Mouse (Mus musculus): Measurements from ENCODE around the gene Cfap43.

The Cfap43 gene

DNA sequence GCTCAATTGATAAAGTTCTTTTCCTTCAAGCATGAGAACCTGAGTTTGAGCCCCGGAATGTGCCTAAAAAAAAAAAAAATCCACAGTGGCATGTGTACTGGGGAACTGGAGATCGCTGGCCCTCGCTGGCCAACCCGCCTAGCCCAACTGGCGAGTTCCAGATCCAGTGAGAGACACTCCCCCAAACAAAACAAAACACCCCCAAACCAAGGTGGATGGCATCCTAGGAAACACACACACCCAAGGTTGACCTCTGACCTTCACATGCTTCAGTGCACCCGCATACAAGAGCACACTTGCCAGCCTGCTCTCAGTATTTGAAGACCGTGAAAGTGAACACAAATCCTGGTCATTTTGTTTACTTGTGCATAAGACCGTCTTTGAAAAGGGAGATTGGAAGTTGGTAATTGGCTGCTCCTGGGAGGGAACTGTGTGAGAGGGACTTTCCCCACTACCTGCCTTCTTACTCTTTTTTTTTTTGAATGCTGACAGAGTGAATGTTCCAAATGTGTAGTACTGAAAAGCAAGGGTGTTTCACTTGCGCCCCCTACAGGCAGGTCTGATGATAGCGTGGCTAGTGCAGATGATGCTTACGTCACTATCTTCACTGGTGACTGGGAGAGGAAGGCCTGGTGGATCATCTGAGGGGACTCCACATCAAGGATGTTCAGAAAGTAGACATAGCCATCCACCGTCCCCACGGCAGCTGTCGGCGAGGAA lies 123.9 kb downstream of the Cfap43 start:
- peak; percentile 92 for DNase-seq (ENCODE audit: low read depth, low spot score)

DNA sequence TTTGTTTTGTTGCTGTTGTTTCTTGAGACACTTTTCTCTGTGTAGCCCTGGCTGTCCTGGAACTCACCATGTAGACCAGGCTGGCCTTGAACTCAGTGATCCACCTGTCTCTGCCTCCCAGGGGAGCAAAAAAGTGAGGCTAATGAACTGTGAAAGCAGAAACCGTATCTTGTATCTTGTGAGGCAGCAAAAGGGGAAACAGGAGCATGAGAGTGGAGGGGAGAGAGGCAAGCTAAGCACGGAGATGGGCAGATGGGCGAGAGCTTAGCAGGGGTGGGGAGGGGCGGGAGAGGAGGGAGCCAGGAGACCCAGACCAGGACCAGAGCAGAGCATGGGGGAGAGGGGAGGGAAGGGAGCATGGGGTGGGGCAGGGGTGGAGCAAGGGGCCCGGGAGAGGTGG lies 124.8 kb downstream of the Cfap43 start:
- peak; percentile 44 for DNase-seq (ENCODE audit: low read depth, low spot score)

DNA sequence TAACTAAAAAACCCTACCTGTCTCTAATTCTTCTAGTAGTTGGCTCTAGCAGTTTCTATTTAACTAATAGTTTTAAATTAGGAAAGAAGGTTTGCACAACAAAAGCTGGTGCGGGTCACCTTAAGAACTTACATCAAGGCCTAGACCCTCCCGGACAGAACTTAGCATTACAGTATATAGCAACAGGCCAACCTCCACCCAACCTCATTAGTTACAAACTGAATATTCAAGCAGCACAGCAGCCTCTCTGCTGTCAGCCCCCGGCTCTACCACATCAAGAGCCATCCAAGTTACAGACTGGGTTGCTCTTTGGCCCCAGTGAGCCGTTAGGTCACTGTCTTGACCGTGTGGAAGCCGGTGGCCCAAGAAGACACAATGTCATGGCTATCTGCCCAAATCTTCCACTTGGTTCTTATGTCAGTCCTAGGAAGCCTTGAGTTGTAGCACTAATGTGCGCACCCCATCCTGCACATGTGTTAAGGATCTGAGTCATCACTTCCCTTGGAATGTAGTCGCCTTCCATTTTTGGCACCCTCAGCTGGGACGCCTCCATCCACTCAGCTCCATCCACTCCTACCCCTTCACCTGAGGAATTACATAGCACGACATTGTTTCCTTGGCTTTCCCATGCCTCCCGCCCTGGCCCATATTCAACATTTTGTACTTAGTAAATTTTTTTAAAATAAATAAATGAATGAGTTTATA lies 128.6 kb downstream of the Cfap43 start:
- peak; percentile 84 for DNase-seq (ENCODE audit: low read depth, low spot score)

DNA sequence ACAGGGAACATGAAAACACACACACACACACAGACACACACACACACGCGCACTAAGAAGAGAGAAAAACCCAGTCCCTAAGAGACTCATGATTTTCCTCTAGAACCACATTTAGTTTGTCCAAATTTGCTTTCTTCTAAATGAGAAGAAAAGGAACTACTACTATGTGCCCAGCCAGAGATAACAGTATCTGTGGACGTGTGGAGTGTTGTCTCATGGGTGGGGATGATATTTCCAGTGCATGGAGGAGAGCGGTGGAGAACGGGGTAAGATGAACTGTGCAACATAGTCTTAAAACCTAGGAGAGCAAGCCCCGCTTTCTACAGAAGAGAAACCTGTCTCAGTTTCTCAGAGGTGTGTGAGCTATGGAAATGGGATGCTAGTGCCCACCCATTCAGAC lies 135.2 kb downstream of the Cfap43 start:
- DNase-seq (ENCODE audit: low read depth, low spot score): no peak

DNA sequence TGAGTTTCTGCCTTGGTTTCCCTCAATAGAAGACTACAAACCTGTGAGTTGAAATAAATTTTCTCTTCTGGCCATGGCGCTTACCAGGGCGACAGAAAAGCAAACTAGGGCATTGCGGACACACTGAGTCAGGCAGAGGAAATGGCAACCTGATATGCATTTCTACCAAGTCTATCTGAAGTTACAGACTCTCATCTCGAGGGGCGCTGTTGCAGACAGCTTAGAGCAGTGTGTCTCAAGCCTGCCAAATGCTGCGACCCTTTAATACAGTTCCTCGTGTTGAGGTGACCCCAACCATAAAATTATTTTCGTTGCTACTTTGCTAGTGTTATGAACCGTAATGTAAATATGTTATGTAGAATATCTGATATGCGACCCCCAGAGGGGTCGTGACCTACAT lies 138.1 kb downstream of the Cfap43 start:
- DNase-seq (ENCODE audit: low read depth, low spot score): peak; percentile 45

DNA sequence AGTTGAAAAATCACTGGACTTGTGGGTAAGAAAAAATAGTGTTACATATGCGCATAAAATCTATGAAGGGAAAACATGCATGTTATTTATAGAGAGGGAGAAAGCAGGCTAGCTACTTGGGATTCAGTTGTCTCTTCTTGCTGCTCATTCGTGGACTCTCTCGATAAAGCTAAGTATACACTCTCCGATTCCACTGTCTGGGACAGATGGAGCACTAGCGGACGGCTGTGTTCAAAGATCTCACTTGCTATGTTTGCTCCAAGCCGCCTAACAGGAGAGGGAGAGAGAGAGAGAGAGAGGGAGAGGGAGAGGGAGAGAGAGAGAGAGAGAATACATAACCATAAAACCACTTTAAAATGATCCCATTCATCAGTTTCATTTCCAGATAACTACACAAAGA lies 138.9 kb downstream of the Cfap43 start:
- DNase-seq (ENCODE audit: low read depth, low spot score): no peak

DNA sequence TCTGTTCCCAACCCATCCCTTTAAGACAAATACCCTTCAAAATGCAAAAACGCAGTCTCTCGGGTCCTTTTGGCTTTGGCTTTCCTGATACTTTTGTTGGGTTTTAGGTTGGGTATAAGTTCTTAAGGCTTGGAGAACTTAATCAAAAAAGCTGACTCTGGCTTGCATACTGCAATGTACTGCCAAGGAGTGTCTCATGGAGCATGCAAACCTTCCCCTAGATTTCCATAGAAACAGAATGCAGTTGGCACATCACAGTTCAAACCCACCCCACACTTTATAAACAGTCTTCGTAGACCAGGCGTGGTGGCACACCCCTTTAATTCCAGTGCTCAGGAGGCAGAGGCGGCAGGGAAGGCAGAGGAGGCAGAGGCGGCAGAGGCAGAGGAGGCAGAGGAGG lies 141.2 kb downstream of the Cfap43 start:
- DNase-seq (ENCODE audit: low read depth, low spot score): no peak

DNA sequence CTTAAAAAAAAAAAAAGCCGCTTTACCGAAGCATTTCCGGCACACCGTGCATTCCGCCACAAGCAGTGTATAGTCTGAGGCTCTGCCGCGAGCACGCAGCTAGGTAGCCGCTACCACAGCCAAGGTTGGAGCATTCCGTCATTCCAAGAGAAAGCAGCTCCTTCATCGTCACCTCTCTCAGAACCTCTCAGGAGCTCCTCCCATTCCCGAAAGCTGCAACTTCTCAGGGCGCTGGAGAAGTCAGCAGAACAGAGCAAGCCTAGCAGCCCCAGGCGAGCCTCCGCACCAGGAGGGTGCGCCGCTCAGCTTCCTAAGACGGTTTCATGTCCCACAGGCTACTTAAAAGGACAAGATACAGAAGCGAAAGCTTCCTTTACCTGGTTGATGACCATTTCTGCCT lies 163.5 kb downstream of the Cfap43 start:
- DNase-seq (ENCODE audit: low read depth, low spot score): peak; percentile 86

DNA sequence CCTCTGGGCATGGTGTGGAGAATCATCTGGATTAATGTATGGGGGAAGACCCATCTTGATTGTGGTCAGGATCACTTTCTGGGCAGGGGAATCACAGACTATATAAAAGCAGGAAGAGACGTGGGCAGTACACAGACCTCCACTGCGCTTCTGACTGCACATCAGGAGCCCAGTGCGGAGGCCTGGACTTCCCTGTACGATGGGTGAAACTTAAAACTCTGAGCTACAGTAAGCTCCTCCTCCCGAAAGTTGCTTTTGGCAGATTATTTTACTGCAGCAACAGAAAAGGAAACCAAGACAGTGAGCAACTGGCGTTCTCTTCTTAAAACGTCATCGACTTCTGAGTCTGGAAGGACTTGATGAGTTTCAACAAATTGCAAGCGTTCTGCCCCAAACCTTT lies 164.2 kb downstream of the Cfap43 start:
- no peak for DNase-seq (ENCODE audit: low read depth, low spot score)

DNA sequence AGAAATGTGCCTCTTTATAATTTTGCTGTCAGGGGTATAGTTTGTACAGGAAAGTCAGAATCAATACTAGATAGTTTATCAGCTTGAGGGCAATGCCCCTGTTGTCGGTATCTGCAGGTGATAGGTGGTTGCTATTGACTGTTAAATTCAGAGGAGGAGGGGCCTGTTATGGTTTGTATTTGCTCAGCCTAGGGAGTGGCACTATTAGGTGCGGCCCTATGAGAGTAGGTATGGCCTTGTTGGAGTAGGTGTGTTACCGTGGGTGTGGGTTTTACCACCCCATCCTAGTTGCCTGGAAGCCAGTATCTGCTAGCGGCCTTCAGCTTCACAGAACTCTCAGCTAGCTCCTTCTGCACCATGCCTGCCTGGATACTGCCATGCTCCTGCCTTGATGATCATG lies 165.2 kb downstream of the Cfap43 start:
- no peak for DNase-seq (ENCODE audit: low read depth, low spot score)

DNA sequence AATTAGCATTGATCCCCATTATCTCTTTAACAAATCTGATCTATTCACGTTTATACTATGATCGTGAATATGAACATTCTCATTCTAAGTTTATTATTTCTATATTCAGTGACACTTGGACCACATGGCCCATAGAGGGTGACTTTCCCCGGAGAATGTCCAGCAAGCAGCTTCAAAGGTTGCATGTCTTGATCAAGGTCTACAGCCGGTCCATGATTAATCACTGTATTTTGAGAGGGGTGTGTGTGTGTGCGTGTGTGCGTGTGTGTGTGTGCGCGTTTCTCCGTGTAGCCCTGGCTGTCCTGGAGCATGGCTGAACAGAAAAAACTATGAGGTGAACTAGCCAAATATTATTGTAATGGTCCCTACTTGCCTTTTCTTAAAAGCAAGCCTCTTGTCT lies 166.6 kb downstream of the Cfap43 start:
- DNase-seq (ENCODE audit: low read depth, low spot score): no peak

DNA sequence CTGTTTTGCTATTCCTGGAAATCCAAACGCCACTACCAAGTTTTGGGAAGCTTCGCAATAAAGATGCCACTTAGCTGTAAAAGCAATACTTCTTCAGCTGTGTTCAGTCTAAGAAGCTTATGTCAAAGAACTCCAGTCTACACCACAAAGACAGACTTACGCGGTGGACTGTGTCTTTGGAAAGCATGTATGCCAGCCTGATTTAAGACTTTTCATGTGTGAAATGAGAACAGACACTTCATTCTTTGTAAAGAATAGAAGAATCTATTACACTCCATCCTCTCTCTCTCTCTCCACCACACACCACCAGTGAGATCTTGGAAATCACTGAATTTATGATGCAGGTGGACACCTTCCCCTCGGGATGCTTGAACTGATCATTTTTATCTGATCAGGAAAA lies 168.7 kb downstream of the Cfap43 start:
- DNase-seq (ENCODE audit: low read depth, low spot score): no peak

DNA sequence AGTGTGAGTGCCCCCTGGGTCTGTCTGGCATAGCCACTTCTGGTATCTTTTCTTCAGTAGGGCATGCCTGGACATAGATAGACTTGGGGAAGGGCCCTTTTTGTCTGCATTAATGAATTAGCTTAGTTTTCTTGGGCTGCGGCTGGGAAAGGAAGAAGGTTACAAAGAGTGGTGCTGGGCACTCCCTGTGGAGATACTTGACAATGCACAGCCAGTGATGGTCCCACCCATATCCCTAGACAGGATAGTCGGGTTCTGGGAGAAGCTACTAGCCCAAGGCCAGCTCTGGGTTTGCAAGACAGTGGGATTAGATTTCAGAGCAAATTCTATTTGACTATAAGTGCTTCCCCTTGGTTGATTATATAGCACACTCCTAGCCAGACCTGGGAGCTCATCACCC lies 170.1 kb downstream of the Cfap43 start:
- DNase-seq (ENCODE audit: low read depth, low spot score): peak; percentile 76

DNA sequence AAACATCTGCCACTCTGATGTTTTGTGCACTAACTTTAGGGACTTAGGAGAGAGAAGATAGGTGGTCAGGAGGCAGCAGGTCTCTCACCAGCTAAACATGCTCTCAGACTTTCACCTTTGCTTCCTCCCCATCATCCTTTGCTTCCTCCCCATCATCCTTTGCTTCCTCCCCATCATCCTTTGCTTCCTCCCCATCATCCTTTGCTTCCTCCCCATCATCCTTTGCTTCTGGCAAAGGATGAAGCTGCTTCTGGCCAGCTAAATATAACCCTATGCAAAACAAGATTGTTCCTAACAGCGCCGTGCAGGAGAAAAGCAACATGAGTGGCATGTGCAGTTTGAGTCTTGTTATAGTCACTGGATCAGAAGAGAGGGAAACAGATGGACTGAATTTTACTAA lies 172.0 kb downstream of the Cfap43 start:
- no peak for DNase-seq (ENCODE audit: low read depth, low spot score)

DNA sequence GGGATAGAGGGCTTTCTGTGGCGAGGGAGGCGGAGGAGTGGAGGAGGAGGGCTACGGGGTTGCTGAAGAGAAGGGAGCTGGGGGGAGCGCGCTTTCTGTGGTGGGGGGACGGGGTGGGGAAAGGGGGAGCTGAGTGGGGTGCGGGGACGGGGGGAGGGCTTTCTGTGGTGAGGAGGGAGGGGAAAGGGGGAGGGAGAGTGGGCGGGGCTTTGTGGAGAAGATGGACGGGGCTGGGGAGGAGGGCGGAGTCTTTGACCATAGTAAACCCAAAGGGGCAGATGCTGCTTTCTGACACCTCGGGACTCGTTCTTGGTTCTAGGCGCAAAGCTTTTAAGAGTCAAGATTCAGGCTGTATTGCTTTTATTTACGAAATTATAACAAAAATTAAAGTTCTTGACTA lies 187.2 kb downstream of the Cfap43 start:
- peak; percentile 74 for DNase-seq (ENCODE audit: low read depth, low spot score)

DNA sequence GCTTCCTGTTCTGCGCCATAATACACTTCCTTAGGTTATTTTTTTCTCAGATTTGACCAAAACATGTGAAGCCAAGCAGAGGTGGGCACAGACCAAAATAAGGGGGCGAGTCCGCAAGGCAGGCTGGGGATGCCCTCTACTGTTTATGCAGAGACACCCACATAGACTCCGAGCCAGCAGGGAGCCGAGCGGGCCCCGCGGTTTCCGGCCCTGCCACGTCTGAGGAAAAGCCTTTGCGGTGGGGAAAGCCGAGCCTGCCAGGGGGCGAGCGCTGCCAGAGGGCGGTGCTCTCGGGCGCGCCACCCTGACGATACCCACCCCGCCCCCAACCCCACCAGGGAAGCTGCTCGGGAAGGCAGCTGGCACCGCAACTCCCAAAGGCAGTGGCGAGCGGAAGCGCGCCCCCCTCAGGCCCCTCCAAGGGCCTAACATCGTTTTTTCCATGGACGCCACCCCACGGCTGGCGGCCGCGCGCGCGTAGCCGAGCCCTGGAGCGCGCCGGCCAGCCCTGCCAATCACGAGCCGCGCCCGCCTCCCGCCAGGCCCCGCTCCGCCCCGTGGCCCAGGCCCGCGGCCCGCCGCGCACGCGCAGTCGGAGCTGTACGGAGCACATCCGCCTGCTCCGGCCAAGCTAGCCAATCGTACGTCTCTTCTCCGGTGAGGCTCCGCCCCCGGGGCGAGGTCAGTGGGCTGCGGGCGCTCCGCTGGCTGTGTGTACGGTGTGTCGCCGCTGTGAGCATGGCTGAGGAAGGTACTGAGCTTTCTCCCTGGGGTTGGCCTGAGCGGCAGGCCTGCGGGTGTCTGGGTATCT lies 187.8 kb downstream of the Cfap43 start, which contains the start of gene Sfr1:
Sfr1 (plus strand) TSS at position 612 of the 811 bp plus-strand sequence.
- peak; percentile 98 for DNase-seq (ENCODE audit: low read depth, low spot score)

DNA sequence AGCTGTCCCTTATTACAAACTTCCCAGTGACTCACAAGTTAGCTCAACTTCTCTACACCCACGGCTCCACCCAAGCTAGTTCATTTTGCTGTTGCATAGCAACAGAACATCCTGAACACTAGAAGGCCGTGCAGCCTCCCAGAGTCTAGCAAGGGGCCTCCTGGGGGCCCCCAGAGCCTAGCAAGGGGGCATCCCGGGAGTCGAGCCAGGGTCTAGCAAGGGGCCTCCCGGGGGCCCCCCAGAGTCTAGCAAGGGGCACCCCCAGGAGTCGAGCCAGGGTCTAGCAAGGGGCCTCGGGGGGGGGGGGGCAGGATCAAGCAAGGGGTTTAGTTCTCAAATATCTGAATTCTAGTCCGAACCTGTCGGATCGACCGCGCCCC lies 188.4 kb downstream of the Cfap43 start:
- peak; percentile 78 for DNase-seq (ENCODE audit: low read depth, low spot score)

DNA sequence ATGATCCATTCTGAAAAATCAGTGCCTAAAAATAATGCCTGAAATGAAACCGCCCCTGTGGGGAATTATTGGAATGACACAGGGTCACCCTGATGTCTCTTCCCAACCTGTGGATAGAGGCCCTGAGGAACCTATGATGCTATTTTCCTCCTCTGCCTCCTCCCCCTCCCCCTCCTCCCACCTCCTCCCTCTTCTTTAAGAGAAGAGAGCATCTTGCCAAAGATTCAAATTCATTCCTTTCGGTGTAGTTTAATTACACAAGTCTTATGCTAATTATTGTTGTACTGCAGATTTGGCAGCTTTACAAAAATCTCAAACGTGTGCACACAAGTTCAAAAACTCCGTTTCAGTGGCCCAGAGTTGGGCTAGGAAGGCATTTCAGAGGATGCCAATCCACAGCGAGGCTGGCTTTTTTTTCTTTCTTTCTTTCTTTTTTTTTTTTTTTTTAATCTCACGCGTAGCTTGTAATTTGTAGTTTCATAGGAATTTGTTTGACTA lies 193.4 kb downstream of the Cfap43 start:
- no peak for DNase-seq (ENCODE audit: low read depth, low spot score)

DNA sequence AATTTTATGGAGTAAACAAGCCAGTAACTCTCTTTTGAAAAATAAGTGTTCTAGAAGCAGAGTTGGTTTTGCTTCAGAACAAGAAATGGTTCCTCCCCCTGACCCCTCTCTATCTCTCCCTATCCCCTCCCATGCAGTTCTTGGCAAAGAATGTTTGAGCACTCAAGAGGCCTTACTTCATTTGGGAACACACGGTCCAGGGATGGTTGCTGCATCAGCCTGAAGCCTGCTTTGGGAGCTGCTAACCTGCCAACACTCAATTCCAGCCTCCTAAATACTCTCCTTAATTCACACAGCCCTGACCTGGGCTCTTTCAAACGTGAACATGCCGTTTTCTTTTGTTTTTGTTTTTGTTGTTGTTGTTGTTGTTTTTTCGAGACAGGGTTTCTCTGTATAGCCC lies 194.2 kb downstream of the Cfap43 start:
- DNase-seq (ENCODE audit: low read depth, low spot score): no peak

DNA sequence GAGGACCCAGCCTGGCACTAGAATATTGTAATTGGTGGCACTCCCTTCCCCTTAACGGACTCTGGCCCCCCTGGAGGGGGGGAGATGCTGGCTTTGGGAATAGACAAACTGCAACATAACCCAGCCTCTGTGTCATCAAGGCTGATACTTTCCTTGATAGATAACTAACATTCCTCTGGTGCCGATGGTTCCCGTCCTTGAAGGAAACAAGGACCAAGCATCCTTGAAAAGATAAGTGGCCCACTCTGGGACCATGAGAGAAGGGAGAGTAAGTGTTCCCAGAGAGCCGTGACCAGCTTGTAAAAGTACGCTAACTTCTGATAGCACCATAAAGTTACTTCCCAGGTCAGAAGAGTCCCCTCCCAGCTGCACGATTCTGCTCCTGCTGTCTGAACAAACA lies 196.6 kb downstream of the Cfap43 start:
- DNase-seq (ENCODE audit: low read depth, low spot score): no peak

DNA sequence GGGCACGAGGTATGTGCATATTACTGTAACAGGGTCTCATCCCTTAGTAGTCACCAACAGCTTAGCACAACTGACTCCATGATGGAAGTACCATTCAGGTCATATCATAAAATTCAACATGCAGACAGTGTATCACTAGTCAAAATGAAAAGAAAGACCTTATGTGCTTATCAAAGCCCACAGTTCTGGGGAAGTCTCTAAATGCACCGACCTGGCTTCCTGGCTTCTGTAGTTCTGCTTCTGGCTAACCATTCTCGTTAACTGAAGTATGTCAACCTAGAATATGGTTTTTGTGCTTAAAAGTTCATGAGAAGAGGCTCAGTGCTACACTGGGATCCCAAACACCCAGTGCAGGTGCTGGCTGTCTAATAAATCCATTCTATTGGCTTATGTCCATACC lies 199.9 kb downstream of the Cfap43 start:
- no peak for DNase-seq (ENCODE audit: low read depth, low spot score)

DNA sequence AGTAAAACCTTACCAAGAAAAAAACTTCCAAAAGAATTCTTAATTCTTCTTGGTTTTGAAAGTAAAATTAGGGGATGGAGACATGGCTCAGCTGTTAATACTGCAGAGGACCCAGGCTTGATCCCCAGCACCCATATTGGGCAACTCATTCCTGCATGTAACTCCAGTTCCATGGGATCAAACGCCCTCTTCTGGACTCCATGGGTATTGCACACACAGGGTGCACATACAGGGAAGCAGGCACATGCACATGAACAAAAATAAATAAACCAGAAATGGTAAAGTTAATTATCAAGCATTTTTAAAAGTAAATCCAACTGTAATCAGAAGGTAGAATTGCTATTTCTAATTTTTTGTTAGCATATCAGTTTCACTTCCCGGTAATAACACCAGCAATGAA lies 202.9 kb downstream of the Cfap43 start:
- DNase-seq (ENCODE audit: low read depth, low spot score): peak; percentile 52
